Mouse (Mus musculus) bone marrow macrophage, adult 2 months (primary cell): ENCODE measurements around the gene Sub1.

Source experiments
- CTCF ChIP-seq: IDR thresholded peaks from 2 replicates; pipeline ENCODE4 v1.5.1; 2012; ENCODE audit warnings: low read depth, mild to moderate bottlenecking, low read length, moderate library complexity
- POLR2A ChIP-seq: IDR thresholded peaks from 2 replicates; pipeline ENCODE4 v1.6.1; 2012; ENCODE audit warnings: mild to moderate bottlenecking, low read depth, low read length, borderline replicate concordance

DNA sequence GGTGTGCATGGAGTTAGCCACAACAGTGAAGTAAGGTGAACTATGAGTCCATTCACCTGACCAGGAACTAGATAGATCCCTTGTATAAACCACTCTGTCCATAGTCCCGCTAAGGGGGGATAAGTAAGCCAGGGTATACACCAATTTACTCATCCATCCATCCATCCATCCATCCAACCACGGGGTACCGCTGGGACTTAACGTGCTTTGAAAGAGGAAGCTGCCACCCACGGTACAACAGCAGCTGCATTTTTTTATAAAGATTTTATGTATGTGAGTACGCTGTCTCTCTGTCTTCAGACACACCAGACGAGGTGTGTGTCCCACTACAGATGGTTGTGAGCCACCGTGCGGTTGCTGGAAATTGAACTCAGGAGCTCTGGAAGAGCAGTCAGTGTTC lies 27.9 kb downstream of the Sub1 start:
- no peak for TF ChIP-seq POLR2A
- TF ChIP-seq CTCF, result no peak
